In the genomic region with DNA sequence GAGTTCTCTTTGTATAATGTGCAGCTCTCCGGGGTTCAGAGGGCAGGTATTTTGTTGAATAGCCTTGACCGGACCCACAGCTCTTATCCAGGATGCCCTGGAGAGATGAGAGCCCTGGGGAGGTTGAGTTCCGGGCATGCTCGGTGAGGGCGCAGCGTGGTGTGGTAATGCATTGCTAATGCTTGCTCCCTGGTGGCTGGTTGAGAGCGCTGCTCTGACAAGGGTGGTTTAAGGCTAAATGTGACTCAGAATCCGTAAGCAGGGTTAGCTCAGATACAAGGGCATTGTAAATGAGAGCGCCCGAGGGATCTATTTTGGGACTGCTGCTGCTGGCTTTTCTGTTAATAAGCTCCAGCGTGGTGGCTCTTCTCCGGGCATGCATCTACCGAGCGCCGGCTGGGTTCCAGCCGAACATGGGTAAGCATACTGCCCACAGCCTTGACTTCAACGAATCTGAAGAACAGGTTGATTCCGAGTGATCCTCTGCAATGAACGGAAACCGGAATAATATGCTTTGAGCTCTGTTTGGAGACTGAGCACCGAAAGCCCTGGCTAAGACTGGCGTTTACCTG, we compare ENCODE assay signal across 8 mouse cellular contexts. TPM values are rescaled to one million over a fixed set of nuclear protein-coding genes. Genes with fewer than 3 reads are reported as not detected.
A peak's percentile ranks its signal among the peaks of the same experiment; 100 is the strongest.
DNase-seq lines count a peak whose midpoint lies in the region; ATAC-seq and TF ChIP-seq lines count a peak whose summit lies in the region.

No protein-coding gene starts in this region.

- no peaks in the 10 kb centered on the region for H3K27me3 ChIP-seq in lung, postnatal 0 days (replicated peaks; ENCODE audit: insufficient read depth, low read length)
- H3K27me3 ChIP-seq in embryonic facial prominence, embryonic 14.5 days (replicated peaks; ENCODE audit: control insufficient read depth, insufficient read depth, low read length) = no peaks in the 10 kb centered on the region
- no peaks in the 10 kb centered on the region for H3K27me3 ChIP-seq in heart, postnatal 0 days (ENCODE audit: control insufficient read depth, insufficient read depth, low read length)
- no peaks in the 10 kb centered on the region for H3K27me3 ChIP-seq in neural tube, embryonic 13.5 days

- no peak overlapping the region for H3K9ac ChIP-seq in lung, postnatal 0 days (replicated peaks; ENCODE audit: low read depth)
- no peak overlapping the region; the same call in 1 of the 2 replicates for H3K9ac ChIP-seq in embryonic facial prominence, embryonic 14.5 days (ENCODE audit: low read depth, low read length)
- no peak overlapping the region; the same call in 1 of the 2 replicates for H3K9ac ChIP-seq in heart, postnatal 0 days (replicated peaks; ENCODE audit: low read depth, low read length)
- H3K9ac ChIP-seq in neural tube, embryonic 13.5 days = 0 out of 2 replicates have a peak overlapping the region, but pooled peaks have one; percentile 41

- TF ChIP-seq CTCF in lung, postnatal 0 days (IDR thresholded peaks at IDR 0.05) = peak; percentile 55; the same call in 1 of the 2 replicates
- TF ChIP-seq CTCF in heart, postnatal 0 days (IDR thresholded peaks at IDR 0.05; ENCODE audit: low read depth) = peak; percentile 67
- TF ChIP-seq CTCF in layer of hippocampus, adult 2 months (conservative IDR thresholded peaks at IDR 0.05) = peak; percentile 70

- H3K4me2 ChIP-seq in lung, postnatal 0 days (replicated peaks; ENCODE audit: low read depth, low read length) = 0 out of 2 replicates have a peak overlapping the region, but pooled peaks have one; percentile 11
- peak overlapping the region; percentile 47 for H3K4me2 ChIP-seq in embryonic facial prominence, embryonic 14.5 days (ENCODE audit: low read depth, low read length)
- peak overlapping the region; percentile 43 for H3K4me2 ChIP-seq in heart, postnatal 0 days (ENCODE audit: low read depth, low read length)
- peak overlapping the region; percentile 38 for H3K4me2 ChIP-seq in neural tube, embryonic 13.5 days

- no peaks in the 10 kb centered on the region for H3K9me3 ChIP-seq in lung, postnatal 0 days (ENCODE audit: low read length)
- peaks cover 10% of the 10 kb centered on the region; the same call in 1 of the 2 replicates for H3K9me3 ChIP-seq in embryonic facial prominence, embryonic 14.5 days (ENCODE audit: control insufficient read depth, low read length)
- 0 out of 2 replicates have a peak, but pooled peaks cover 3% of the 10 kb centered on the region for H3K9me3 ChIP-seq in heart, postnatal 0 days (replicated peaks; ENCODE audit: control insufficient read depth, low read length)
- H3K9me3 ChIP-seq in neural tube, embryonic 13.5 days = peaks cover 15% of the 10 kb centered on the region; the same call in 1 of the 2 replicates

- no peak overlapping the region for H3K4me3 ChIP-seq in lung, postnatal 0 days (ENCODE audit: low read depth, low read length)
- peak overlapping the region; percentile 2; the same call in 1 of the 2 replicates for H3K4me3 ChIP-seq in embryonic facial prominence, embryonic 14.5 days (ENCODE audit: low read depth, low read length)
- H3K4me3 ChIP-seq in heart, postnatal 0 days (ENCODE audit: low read depth, low read length) = peak overlapping the region; percentile 1; the same call in 1 of the 2 replicates
- peak overlapping the region; percentile 35 for H3K4me3 ChIP-seq in layer of hippocampus, adult 2 months
- peak overlapping the region; percentile 8; the same call in 1 of the 2 replicates for H3K4me3 ChIP-seq in neural tube, embryonic 13.5 days

- ATAC-seq in lung, postnatal 0 days = peak; percentile 57
- ATAC-seq in embryonic facial prominence, embryonic 14.5 days (ENCODE audit: low read depth) = peak; percentile 75; the same call in 1 of the 2 replicates
- peak; percentile 96 for ATAC-seq in heart, postnatal 0 days (ENCODE audit: insufficient read depth, low read depth)
- ATAC-seq in neural tube, embryonic 13.5 days (ENCODE audit: low read depth) = peak; percentile 68; the same call in 1 of the 2 replicates

- no peaks in the 10 kb centered on the region for H3K36me3 ChIP-seq in lung, postnatal 0 days (ENCODE audit: insufficient read depth, low read length)
- no peaks in the 10 kb centered on the region for H3K36me3 ChIP-seq in embryonic facial prominence, embryonic 14.5 days (ENCODE audit: control insufficient read depth, insufficient read depth, low read length)
- H3K36me3 ChIP-seq in heart, postnatal 0 days (replicated peaks; ENCODE audit: control insufficient read depth, insufficient read depth, low read length) = no peaks in the 10 kb centered on the region
- H3K36me3 ChIP-seq in neural tube, embryonic 13.5 days = no peaks in the 10 kb centered on the region

- 42% methylated on average over 22 of the region's 22 CpGs for WGBS in lung, postnatal 0 days
- 24% methylated on average over 22 of the region's 22 CpGs for WGBS in embryonic facial prominence, embryonic 14.5 days
- WGBS in heart, postnatal 0 days = 25% methylated on average over 22 of the region's 22 CpGs
- WGBS in neural tube, embryonic 13.5 days = 25% methylated on average over 22 of the region's 22 CpGs

- no peak overlapping the region for H3K27ac ChIP-seq in lung, postnatal 0 days (ENCODE audit: low read length)
- H3K27ac ChIP-seq in embryonic facial prominence, embryonic 14.5 days (replicated peaks; ENCODE audit: low read depth, low read length) = no peak overlapping the region
- peak overlapping the region; percentile 80 for H3K27ac ChIP-seq in heart, postnatal 0 days (ENCODE audit: low read depth)
- peak overlapping the region; percentile 74; the same call in 1 of the 2 replicates for H3K27ac ChIP-seq in layer of hippocampus, adult 2 months
- H3K27ac ChIP-seq in neural tube, embryonic 13.5 days (replicated peaks) = peak overlapping the region; percentile 75

- H3K4me1 ChIP-seq in lung, postnatal 0 days (ENCODE audit: insufficient read depth, low read depth, low read length) = no peaks in the 10 kb centered on the region
- H3K4me1 ChIP-seq in embryonic facial prominence, embryonic 14.5 days (ENCODE audit: control insufficient read depth, insufficient read depth, low read length) = peaks cover 3% of the 10 kb centered on the region; the same call in 1 of the 2 replicates
- H3K4me1 ChIP-seq in heart, postnatal 0 days (ENCODE audit: control insufficient read depth, insufficient read depth) = no peaks in the 10 kb centered on the region
- peaks cover 11% of the 10 kb centered on the region for H3K4me1 ChIP-seq in neural tube, embryonic 13.5 days (replicated peaks)

- no peak for TF ChIP-seq EP300 in lung, postnatal 0 days (IDR thresholded peaks at IDR 0.05)
- no peak for TF ChIP-seq EP300 in heart, postnatal 0 days (IDR thresholded peaks at IDR 0.05; ENCODE audit: low read depth)

- peak; percentile 36 for DNase-seq in lung, postnatal 0 days (ENCODE audit: low spot score)
- DNase-seq in lung, postnatal 25 days (ENCODE audit: low spot score) = no peak
- peak; percentile 59 for DNase-seq in embryonic facial prominence, embryonic 14.5 days (ENCODE audit: low spot score)
- peak; percentile 91 for DNase-seq in heart, postnatal 0 days (ENCODE audit: low spot score)
- peak; percentile 16 to 46 for DNase-seq in layer of hippocampus, adult 2 months (ENCODE audit: low spot score in 2 of 2)
- DNase-seq in urinary bladder, postnatal 36 days (ENCODE audit: low spot score in 2 of 2) = no peak
- DNase-seq in spleen, postnatal 14 days (ENCODE audit: low spot score in 2 of 2) = no peak

RNA-seq across cellular contexts. Expression of a gene that starts 14.8 kb away (rescaled TPM):
- polyA plus RNA-seq in lung, postnatal 0 days (2015; fragmentation: Nextera tagmentation; extraction: Ambion mirVana) = 59.6 and 76.9 TPM in 2 replicates
- polyA plus RNA-seq in embryonic facial prominence, embryonic 14.5 days (2014; fragmentation: Nextera tagmentation; extraction: Ambion mirVana) = 15.9 and 17.4 TPM in 2 replicates
- total RNA-seq in heart, postnatal 0 days (2014; rRNA removed; ENCODE audit: low replicate concordance) = 5.2 and 26.4 TPM in 2 replicates
- 8.9 and 9.2 TPM in 2 replicates for polyA plus RNA-seq in heart, postnatal 0 days (2015; fragmentation: Nextera tagmentation; extraction: Ambion mirVana)
- total RNA-seq in layer of hippocampus, adult 2 months (2021) = 10 to 100 TPM in 1 of 2 experiments, 1 to 10 TPM in 1; 7.8 to 11.1 TPM
- 9.3 and 14.7 TPM in 2 replicates for polyA plus RNA-seq in neural tube, embryonic 13.5 days (2015; fragmentation: Nextera tagmentation; extraction: Ambion mirVana)

Comparison
In these comparisons a context has a peak if more than half of its experiments do, and no peak if none do; other contexts are left out.
1. DNase-seq: peak in lung, postnatal 0 days (single experiment), embryonic facial prominence, embryonic 14.5 days (single experiment), heart, postnatal 0 days (single experiment) and layer of hippocampus, adult 2 months (2 of 2); none in lung, postnatal 25 days (single experiment), urinary bladder, postnatal 36 days (0 of 2) and spleen, postnatal 14 days (0 of 2).
2. H3K27ac ChIP-seq: peak in heart, postnatal 0 days (single experiment), layer of hippocampus, adult 2 months (single experiment) and neural tube, embryonic 13.5 days (single experiment); none in lung, postnatal 0 days (single experiment) and embryonic facial prominence, embryonic 14.5 days (single experiment).
3. Peak in every context shown above with its lines, with median percentiles within 50 percentile points of each other: ATAC-seq, H3K4me2 ChIP-seq and CTCF ChIP-seq.